Mouse (Mus musculus): Measurements from ENCODE around the gene Il18rap. TPM values are rescaled to one million over a fixed set of nuclear protein-coding genes. Genes with fewer than 3 reads are reported as not detected.
A peak's percentile ranks its signal among the peaks of the same experiment; 100 is the strongest.

The Il18rap gene
- 0.22 TPM in 1 of 2 replicates, not detected in the other for polyA plus RNA-seq (2012; ENCODE audit: insufficient read depth, low replicate concordance)

DNA sequence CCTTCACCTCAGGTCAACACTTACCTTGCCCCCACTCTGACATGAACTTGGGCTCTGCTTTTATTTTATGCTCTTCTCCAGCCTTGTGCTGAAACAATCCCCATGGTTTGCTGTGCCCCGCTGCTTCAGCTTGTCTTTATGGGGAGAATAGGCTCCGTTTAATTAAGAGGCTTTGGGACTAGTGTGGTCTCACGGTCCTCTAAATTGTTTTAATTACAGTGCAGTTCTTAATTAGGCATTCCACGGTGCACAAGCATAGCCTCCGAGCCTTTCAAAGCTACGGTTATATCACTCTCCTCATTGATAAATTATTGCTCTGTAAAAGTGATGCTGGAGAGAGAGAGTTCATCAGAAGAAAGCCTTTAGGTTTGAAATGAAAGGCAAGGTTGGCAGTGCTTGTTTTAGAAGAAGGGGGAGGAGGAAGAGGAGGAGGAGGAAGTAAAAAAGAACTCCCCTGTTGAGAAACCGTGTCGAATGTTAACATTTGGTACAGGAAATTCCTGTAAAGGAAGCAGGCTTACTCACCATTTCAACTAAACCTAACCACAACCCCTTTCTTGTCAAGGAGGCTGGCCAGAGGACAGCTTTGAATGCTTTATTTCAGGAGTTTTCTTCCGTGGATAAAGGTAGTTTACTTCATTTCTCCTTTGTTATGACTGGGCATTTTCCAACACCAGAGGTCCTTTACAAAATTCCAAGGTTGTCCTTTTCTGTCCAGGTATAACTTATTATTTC lies at the start of gene Il18rap:
Gene Il18rap (plus strand): TSS at position 512 of the 735 bp plus-strand sequence.
- peak within 1 kb of the TSS; percentile 81 for H3K4me3 ChIP-seq (replicated peaks)

GRCm38 (mm10) chr1:40465477-40466430 lies 49.4 kb upstream of the Il18rap start, which contains the start of gene Il18r1:
Gene Il18r1, plus strand, starts transcription at chr1:40465552.
- no peak for TF ChIP-seq GATA1 (IDR thresholded peaks at IDR 0.05; ENCODE audit: borderline replicate concordance, low read length)
- peaks cover 26% of the 10 kb centered on the region for H3K4me1 ChIP-seq
- H3K27me3 ChIP-seq (replicated peaks), result no peaks in the 10 kb centered on the region
- H3K9me3 ChIP-seq, result no peaks in the 10 kb centered on the region
- H3K4me3 ChIP-seq (replicated peaks), result peak within 1 kb of the TSS; percentile 4
- no peaks in the 10 kb centered on the region for H3K36me3 ChIP-seq (replicated peaks; ENCODE audit: low read length)

More for the DNA sequence above, at the start of gene Il18rap:
- peaks cover 6% of the 10 kb centered on the region; the same call in 1 of the 2 replicates for H3K9me3 ChIP-seq
- peaks cover 17% of the 10 kb centered on the region for H3K36me3 ChIP-seq (replicated peaks; ENCODE audit: low read length)
- no peak for TF ChIP-seq GATA1 (IDR thresholded peaks at IDR 0.05; ENCODE audit: borderline replicate concordance, low read length)
- TF ChIP-seq FLI1 (IDR thresholded peaks at IDR 0.05; ENCODE audit: low read length), result no peak
- no peaks in the 10 kb centered on the region for H3K27me3 ChIP-seq (replicated peaks)
- peaks cover 21% of the 10 kb centered on the region for H3K4me1 ChIP-seq

DNA sequence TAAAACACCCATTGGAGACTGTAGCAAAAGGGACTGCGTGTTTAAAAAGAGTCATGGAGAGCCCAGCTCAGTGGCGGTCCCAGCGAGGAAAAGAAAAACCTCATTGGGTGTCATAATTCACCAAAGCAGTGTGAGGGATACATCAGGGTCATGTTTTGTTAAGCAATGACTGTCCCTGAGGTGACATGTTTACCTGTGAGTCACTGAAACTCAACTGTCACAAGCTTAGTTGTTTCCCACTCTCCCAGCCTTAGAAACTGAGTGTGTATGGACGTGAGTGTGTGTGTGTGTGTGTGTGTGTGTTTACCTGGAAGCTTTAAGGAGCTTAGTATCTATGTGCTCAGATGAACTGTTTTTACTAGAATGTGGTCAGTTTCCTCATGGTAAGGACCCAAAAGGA lies 47.9 kb upstream of the Il18rap start:
- no peak for TF ChIP-seq FLI1 (IDR thresholded peaks at IDR 0.05; ENCODE audit: low read length)
- TF ChIP-seq GATA1 (IDR thresholded peaks at IDR 0.05; ENCODE audit: borderline replicate concordance, low read length), result no peak
- Histone ChIP-seq H3K36me3 (replicated peaks; ENCODE audit: low read length) (no peaks in the 10 kb centered on the region), H3K4me1 (peaks cover 26% of the 10 kb centered on the region), H3K4me3 (replicated peaks) (no peak overlapping the region), H3K27me3 (replicated peaks) (no peaks in the 10 kb centered on the region), H3K9me3 (no peaks in the 10 kb centered on the region)

DNA sequence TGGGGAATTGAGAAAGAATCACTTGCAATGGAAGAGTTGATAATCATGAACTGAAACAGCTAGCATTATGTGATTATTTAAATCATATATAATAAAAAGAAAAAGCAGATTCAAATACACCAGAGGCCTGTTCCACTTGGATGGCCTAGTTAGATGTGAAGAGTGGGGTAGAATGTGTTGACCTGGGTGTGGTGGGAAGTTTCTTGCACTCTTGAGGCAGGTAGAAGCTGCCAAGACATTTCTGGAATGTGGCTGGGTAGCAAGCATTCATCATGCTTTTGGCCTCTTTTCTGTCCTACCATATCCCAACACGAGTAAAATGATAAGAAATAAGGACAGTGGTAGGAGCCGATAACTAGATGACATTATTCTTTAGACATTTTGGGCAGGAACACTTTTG lies 46.4 kb upstream of the Il18rap start:
- no peaks in the 10 kb centered on the region for H3K9me3 ChIP-seq
- TF ChIP-seq FLI1 (IDR thresholded peaks at IDR 0.05; ENCODE audit: low read length), result no peak
- TF ChIP-seq GATA1 (IDR thresholded peaks at IDR 0.05; ENCODE audit: borderline replicate concordance, low read length), result no peak
- H3K4me3 ChIP-seq (replicated peaks), result no peak overlapping the region

DNA sequence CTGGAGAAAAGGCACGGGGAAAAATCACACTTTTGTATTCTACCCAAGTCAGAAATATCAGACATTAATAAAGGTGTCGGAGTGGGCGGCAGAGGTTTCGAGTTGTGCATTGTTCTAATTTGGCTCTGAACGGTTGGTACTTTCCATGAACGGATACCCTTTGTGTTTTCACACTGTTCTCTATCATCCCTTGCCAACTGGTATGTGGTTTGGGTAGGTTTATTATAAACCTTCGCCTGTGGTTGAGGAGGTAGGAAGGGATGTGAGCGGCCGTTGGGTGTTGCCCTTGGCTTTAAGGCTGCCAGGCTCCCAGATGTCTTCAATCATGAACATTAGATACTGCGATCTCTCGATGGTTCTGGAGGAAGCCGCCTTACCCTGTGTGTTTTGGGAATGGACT lies 45.3 kb upstream of the Il18rap start:
- no peaks in the 10 kb centered on the region for H3K27me3 ChIP-seq (replicated peaks)
- H3K9me3 ChIP-seq, result no peaks in the 10 kb centered on the region
- H3K4me1 ChIP-seq, result peaks cover 21% of the 10 kb centered on the region
- no peak overlapping the region for H3K4me3 ChIP-seq (replicated peaks)
- H3K36me3 ChIP-seq (replicated peaks; ENCODE audit: low read length), result no peaks in the 10 kb centered on the region
- TF ChIP-seq FLI1 (IDR thresholded peaks at IDR 0.05; ENCODE audit: low read length) (no peak), GATA1 (IDR thresholded peaks at IDR 0.05; ENCODE audit: borderline replicate concordance, low read length) (no peak)

More for the DNA sequence above, 46.4 kb upstream of the Il18rap start:
- Histone ChIP-seq H3K4me1 (peaks cover 25% of the 10 kb centered on the region), H3K27me3 (replicated peaks) (no peaks in the 10 kb centered on the region), H3K36me3 (replicated peaks; ENCODE audit: low read length) (no peaks in the 10 kb centered on the region)

- no peaks in the 10 kb centered on the region for H3K27me3 ChIP-seq (replicated peaks)
- H3K36me3 ChIP-seq (replicated peaks; ENCODE audit: low read length), result no peaks in the 10 kb centered on the region
- TF ChIP-seq FLI1 (IDR thresholded peaks at IDR 0.05; ENCODE audit: low read length) (no peak), GATA1 (IDR thresholded peaks at IDR 0.05; ENCODE audit: borderline replicate concordance, low read length) (no peak)
- H3K4me1 ChIP-seq, result peaks cover 21% of the 10 kb centered on the region
- H3K4me3 ChIP-seq (replicated peaks), result no peak overlapping the region
- no peaks in the 10 kb centered on the region for H3K9me3 ChIP-seq
Observed at GRCm38 (mm10) chr1:40472401-40472800, 42.8 kb upstream of the Il18rap start.

GRCm38 (mm10) chr1:40473640-40474039 lies 41.5 kb upstream of the Il18rap start:
- H3K4me1 ChIP-seq, result peaks cover 21% of the 10 kb centered on the region
- no peak for TF ChIP-seq GATA1 (IDR thresholded peaks at IDR 0.05; ENCODE audit: borderline replicate concordance, low read length)
- TF ChIP-seq FLI1 (IDR thresholded peaks at IDR 0.05; ENCODE audit: low read length), result no peak
- H3K9me3 ChIP-seq, result no peaks in the 10 kb centered on the region
- H3K36me3 ChIP-seq (replicated peaks; ENCODE audit: low read length), result no peaks in the 10 kb centered on the region
- no peak overlapping the region for H3K4me3 ChIP-seq (replicated peaks)
- H3K27me3 ChIP-seq (replicated peaks), result no peaks in the 10 kb centered on the region

DNA sequence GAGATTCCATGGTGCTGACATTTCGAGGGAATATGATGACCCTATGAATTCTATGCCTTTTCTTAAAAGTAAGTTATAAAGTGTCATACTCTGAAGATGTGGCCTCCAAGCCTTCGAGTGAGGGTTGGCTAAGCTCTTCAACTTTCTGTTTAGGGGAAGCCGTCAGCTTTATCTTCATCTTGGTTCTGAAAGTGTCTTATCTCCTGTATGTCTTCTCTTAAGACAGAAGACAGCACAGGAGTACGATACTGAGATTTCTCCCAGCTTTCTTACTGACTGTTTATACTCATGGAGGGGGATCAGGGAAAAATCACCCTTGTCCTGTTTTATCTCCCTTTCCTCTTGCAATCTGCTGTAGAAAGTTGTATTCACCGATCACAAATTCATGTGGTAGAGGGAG lies 40.8 kb upstream of the Il18rap start:
- TF ChIP-seq FLI1 (IDR thresholded peaks at IDR 0.05; ENCODE audit: low read length) (no peak), GATA1 (IDR thresholded peaks at IDR 0.05; ENCODE audit: borderline replicate concordance, low read length) (no peak)
- no peaks in the 10 kb centered on the region for H3K36me3 ChIP-seq (replicated peaks; ENCODE audit: low read length)

DNA sequence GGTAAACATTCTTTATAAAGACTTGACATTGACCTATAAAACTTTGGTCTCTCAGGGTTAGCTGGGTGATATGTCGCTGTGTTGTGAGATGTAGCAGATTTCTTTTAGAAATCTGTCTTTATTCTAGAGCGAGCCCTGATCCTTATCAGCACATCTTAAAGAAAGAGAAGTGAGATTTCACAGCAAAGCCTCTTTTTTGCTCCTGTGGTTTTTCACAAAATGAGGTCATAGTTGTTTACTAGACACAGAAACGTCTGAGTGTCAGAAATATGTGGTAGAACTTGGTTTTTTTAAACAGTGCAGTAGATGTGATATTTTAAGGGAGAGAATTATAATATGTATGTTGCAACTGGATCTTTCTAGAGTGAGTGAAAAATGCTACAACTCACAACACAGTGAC lies 39.5 kb upstream of the Il18rap start:
- TF ChIP-seq FLI1 (IDR thresholded peaks at IDR 0.05; ENCODE audit: low read length), result no peak
- no peak for TF ChIP-seq GATA1 (IDR thresholded peaks at IDR 0.05; ENCODE audit: borderline replicate concordance, low read length)
- no peaks in the 10 kb centered on the region for H3K27me3 ChIP-seq (replicated peaks)

More for the DNA sequence above, 40.8 kb upstream of the Il18rap start:
- H3K27me3 ChIP-seq (replicated peaks), result no peaks in the 10 kb centered on the region
- H3K4me3 ChIP-seq (replicated peaks), result no peak overlapping the region
- peaks cover 19% of the 10 kb centered on the region for H3K4me1 ChIP-seq
- no peaks in the 10 kb centered on the region for H3K9me3 ChIP-seq

More for the DNA sequence above, 39.5 kb upstream of the Il18rap start:
- Histone ChIP-seq H3K9me3 (no peaks in the 10 kb centered on the region), H3K4me1 (peaks cover 18% of the 10 kb centered on the region), H3K4me3 (replicated peaks) (no peak overlapping the region), H3K36me3 (replicated peaks; ENCODE audit: low read length) (no peaks in the 10 kb centered on the region)
